Comparison of ENCODE assay signal across 17 mouse cellular contexts in the genomic region with DNA sequence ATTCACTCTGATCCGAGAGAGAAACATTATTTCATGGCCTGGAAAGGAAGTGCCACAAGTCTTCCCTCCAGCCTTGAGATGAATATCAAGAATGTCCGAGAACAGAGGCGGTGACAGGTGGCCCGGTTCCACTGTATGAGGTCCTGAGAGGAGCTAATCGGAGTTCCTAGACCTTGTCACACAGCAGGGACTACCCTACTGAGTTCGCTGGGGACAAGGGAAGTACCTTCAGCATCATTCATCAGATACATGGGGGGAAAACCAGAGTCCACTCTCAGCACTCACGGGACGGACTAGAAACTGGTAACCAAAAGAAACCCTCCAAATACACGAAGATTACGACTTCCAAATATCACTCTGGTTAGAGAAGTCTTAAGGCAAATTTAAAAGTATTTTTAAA. TPM values are rescaled to one million over a fixed set of nuclear protein-coding genes. Genes with fewer than 3 reads are reported as not detected.
DNase-seq lines count a peak whose midpoint lies in the region; ATAC-seq and TF ChIP-seq lines count a peak whose summit lies in the region.
"Had no signal": no experiment of that assay in that cellular context is flagged by ENCODE, and none has a peak within 500 bp of the region (broad histone marks: within the 10 kb centered on the region; RNA-seq: fewer than 3 reads in every experiment).

No protein-coding gene starts in this region.

- peaks cover 25% of the 10 kb centered on the region for H3K36me3 ChIP-seq in liver, embryonic 13.5 days

- H3K27ac ChIP-seq in gastrocnemius, adult 2 months: peak overlapping the region; percentile 70
- H3K27ac ChIP-seq in liver, embryonic 13.5 days: peak overlapping the region; percentile 16; the same call in 1 of the 2 replicates
- H3K27ac ChIP-seq: embryonic facial prominence, embryonic 13.5 days; forebrain, embryonic 12.5 days; intestine, embryonic 15.5 days; limb, embryonic 13.5 days had no signal

- no peaks in the 10 kb centered on the region for H3K27me3 ChIP-seq in liver, embryonic 13.5 days
- H3K27me3 ChIP-seq: embryonic facial prominence, embryonic 13.5 days; forebrain, embryonic 12.5 days; intestine, embryonic 15.5 days; limb, embryonic 13.5 days had no signal

- no peak for DNase-seq in gastrocnemius, adult 2 months
- no peak for DNase-seq in gastrocnemius, postnatal 14 days
- no peak for DNase-seq in liver, embryonic 13.5 days
- DNase-seq in liver: no peak
- peak; percentile 30 for DNase-seq in thymus, postnatal 4 days
- DNase-seq in thymus, postnatal 36 days: no peak
- DNase-seq in yolk sac, embryonic 10.5 days (ENCODE audit: low spot score): no peak
- no peak for DNase-seq in cerebellum, adult 11-12 months
- DNase-seq: cerebellum, postnatal 36 days had no signal

- 36% methylated on average over 10 of the region's 10 CpGs for WGBS in liver, embryonic 13.5 days (ENCODE audit: insufficient replicate concordance)

- intact Hi-C loops in gastrocnemius, adult 2 months (cut with DNase I): loop anchor here (5.0 kb wide), 1 partner anchor 127 kb away; no protein-coding TSS in a partner anchor
- intact Hi-C loops in gastrocnemius, postnatal 14 days (cut with DNase I; ENCODE audit: low total_unique reads): no loop called here

- TF ChIP-seq CTCF in gastrocnemius, adult 2 months (IDR thresholded peaks at IDR 0.05): no peak

- peak overlapping the region; percentile 17; the same call in 1 of the 2 replicates for H3K4me2 ChIP-seq in liver, embryonic 13.5 days
- H3K4me2 ChIP-seq: embryonic facial prominence, embryonic 13.5 days; forebrain, embryonic 12.5 days; intestine, embryonic 15.5 days; limb, embryonic 13.5 days had no signal

- H3K4me1 ChIP-seq in liver, embryonic 13.5 days (replicated peaks): peaks cover 25% of the 10 kb centered on the region
- H3K4me1 ChIP-seq: embryonic facial prominence, embryonic 13.5 days; forebrain, embryonic 12.5 days; limb, embryonic 13.5 days had no signal

- H3K9ac ChIP-seq in liver, embryonic 13.5 days: no peak overlapping the region
- H3K9ac ChIP-seq: embryonic facial prominence, embryonic 13.5 days; forebrain, embryonic 12.5 days; intestine, embryonic 15.5 days; limb, embryonic 13.5 days had no signal

- H3K4me3 ChIP-seq in gastrocnemius, adult 2 months: peak overlapping the region; percentile 34
- H3K4me3 ChIP-seq in liver, embryonic 13.5 days (replicated peaks): no peak overlapping the region
- H3K4me3 ChIP-seq: embryonic facial prominence, embryonic 13.5 days; forebrain, embryonic 12.5 days; intestine, embryonic 15.5 days; limb, embryonic 13.5 days had no signal

- H3K9me3 ChIP-seq in liver, embryonic 13.5 days (replicated peaks): no peaks in the 10 kb centered on the region
- H3K9me3 ChIP-seq: embryonic facial prominence, embryonic 13.5 days; forebrain, embryonic 12.5 days; intestine, embryonic 15.5 days; limb, embryonic 13.5 days had no signal

- no peak for ATAC-seq in liver, embryonic 13.5 days (ENCODE audit: low read depth)

RNA-seq across cellular contexts. Expression of a gene that starts 38.5 kb away (rescaled TPM):
- total RNA-seq in gastrocnemius, adult 2 months (2021): not detected
- not detected for total RNA-seq in gastrocnemius, postnatal 14 days (2021)
- not detected in 2 replicates for polyA plus RNA-seq in liver, embryonic 13.5 days (2015; fragmentation: Nextera tagmentation; extraction: Ambion mirVana)
- total RNA-seq: adrenal gland, postnatal 14 days; ES-E14; hematopoietic stem cell, adult 5-6 weeks; left cerebral cortex, adult 18-20 months had no signal
- polyA plus RNA-seq: embryonic facial prominence, embryonic 13.5 days; forebrain, embryonic 12.5 days; intestine, embryonic 15.5 days; limb, embryonic 13.5 days had no signal
